In genomic region chr8:11205532-11205931, GRCm38 (mm10) we compare ENCODE assay signal across 21 mouse cellular contexts.
DNase-seq lines count a peak whose midpoint lies in the region; ATAC-seq lines count a peak whose summit lies in the region.
"Had no signal": no experiment of that assay in that cellular context is flagged by ENCODE, and none has a peak within 500 bp of the region (broad histone marks: within the 10 kb centered on the region; RNA-seq: fewer than 3 reads in every experiment).

No protein-coding gene starts in this region.

- peak; percentile 21; the same call in 1 of the 2 replicates for ATAC-seq in granulocyte monocyte progenitor cell, adult 5-6 weeks (replicated peaks; ENCODE audit: poor library complexity, severe bottlenecking)
- ATAC-seq: CD4-positive, CD25-positive, alpha-beta regulatory T cell, adult 4 months; forebrain, embryonic 15.5 days; hindbrain, embryonic 16.5 days; intestine, embryonic 15.5 days had no signal

- peak; percentile 5 for DNase-seq in adrenal gland, postnatal 25 days
- no peak for DNase-seq in adrenal gland, adult 18-20 months (ENCODE audit: low spot score in 2 of 2)
- peak; percentile 56 for DNase-seq in 416B (ENCODE audit: low read depth)
- DNase-seq in gastrocnemius, adult 18-20 months (ENCODE audit: low spot score): no peak
- DNase-seq in urinary bladder, postnatal 4 days (ENCODE audit: low spot score in 2 of 2): no peak
- DNase-seq: cerebellum, adult 11-12 months; cerebellum, adult 8-10 months; cerebellum, postnatal 10 days; cerebellum, postnatal 36 days; embryo, embryonic 11 days; gastrocnemius, postnatal 10 days; heart, adult 18-20 months; heart, postnatal 10 days; heart, postnatal 36 days; kidney, adult 11 months; kidney, adult 8-10 months had no signal

Comparison
In these comparisons a context has a peak if more than half of its experiments do, and no peak if none do; other contexts are left out.
1. DNase-seq: peak in adrenal gland, postnatal 25 days (single experiment) and 416B (single experiment); none in adrenal gland, adult 18-20 months (0 of 2), gastrocnemius, adult 18-20 months (single experiment) and urinary bladder, postnatal 4 days (0 of 2).